Mouse (Mus musculus) granulocyte monocyte progenitor cell, adult 5-6 weeks (primary cell): ENCODE measurements at regions not wholly inside any gene's neighbourhood (a gene's known extent, or its start where the extent isn't known, plus 50 kb on each side); places are given as distances from the start of the nearest gene placed in this dataset.

Experiments
- ATAC-seq: replicated peaks from 2 replicates; pipeline ENCODE4 v1.8.0; 2016; ENCODE audit warnings: mild to moderate bottlenecking, moderate TSS enrichment, inconsistent platforms; ENCODE audit not compliant: poor library complexity, severe bottlenecking

- ATAC-seq = peak; percentile 93
Observed at GRCm38 (mm10) chr11:117413133-117413532, 71.0 kb upstream of the Gm11733 start.

- ATAC-seq = no peak
Observed at GRCm38 (mm10) chr11:117413942-117414705, 70.0 kb upstream of the Gm11733 start.

GRCm38 (mm10) chr11:117414871-117415323, 69.3 kb upstream of the Gm11733 start:
- no peak for ATAC-seq

- ATAC-seq = no peak
Observed at GRCm38 (mm10) chr11:117415466-117415865, 68.7 kb upstream of the Gm11733 start.

GRCm38 (mm10) chr11:117415955-117416354, 68.2 kb upstream of the Gm11733 start:
- no peak for ATAC-seq

GRCm38 (mm10) chr11:117416984-117417670, 67.0 kb upstream of the Gm11733 start:
- no peak for ATAC-seq

- no peak for ATAC-seq
Observed at GRCm38 (mm10) chr11:117417959-117418574, 66.1 kb upstream of the Gm11733 start.

- ATAC-seq = no peak
Observed at GRCm38 (mm10) chr11:117418939-117419338, 65.2 kb upstream of the Gm11733 start.

GRCm38 (mm10) chr11:117419351-117419969, 64.7 kb upstream of the Gm11733 start:
- ATAC-seq = no peak

- ATAC-seq = no peak
Observed at GRCm38 (mm10) chr11:117422713-117423112, 61.5 kb upstream of the Gm11733 start.

- no peak for ATAC-seq
Observed at GRCm38 (mm10) chr11:117423422-117423821, 60.7 kb upstream of the Gm11733 start.

GRCm38 (mm10) chr11:117425466-117425865, 58.7 kb upstream of the Gm11733 start:
- ATAC-seq = no peak

GRCm38 (mm10) chr11:117425927-117426326, 58.2 kb upstream of the Gm11733 start:
- peak; percentile 61 for ATAC-seq

GRCm38 (mm10) chr11:117426651-117427050, 57.5 kb upstream of the Gm11733 start:
- no peak for ATAC-seq

GRCm38 (mm10) chr11:117427808-117428510, 56.2 kb upstream of the Gm11733 start:
- no peak for ATAC-seq

- ATAC-seq = no peak
Observed at GRCm38 (mm10) chr11:117429326-117429752, 54.8 kb upstream of the Gm11733 start.

GRCm38 (mm10) chr11:117429894-117430293, 54.3 kb upstream of the Gm11733 start:
- ATAC-seq = no peak

- ATAC-seq = no peak
Observed at GRCm38 (mm10) chr11:117434056-117434455, 50.1 kb upstream of the Gm11733 start.
